Mouse (Mus musculus): ENCODE measurements around the gene Asphd1. TPM values are rescaled to one million over a fixed set of nuclear protein-coding genes. Genes with fewer than 3 reads are reported as not detected.

Gene Asphd1
- polyA plus RNA-seq, 1 experiment, result 1.4 TPM

DNA sequence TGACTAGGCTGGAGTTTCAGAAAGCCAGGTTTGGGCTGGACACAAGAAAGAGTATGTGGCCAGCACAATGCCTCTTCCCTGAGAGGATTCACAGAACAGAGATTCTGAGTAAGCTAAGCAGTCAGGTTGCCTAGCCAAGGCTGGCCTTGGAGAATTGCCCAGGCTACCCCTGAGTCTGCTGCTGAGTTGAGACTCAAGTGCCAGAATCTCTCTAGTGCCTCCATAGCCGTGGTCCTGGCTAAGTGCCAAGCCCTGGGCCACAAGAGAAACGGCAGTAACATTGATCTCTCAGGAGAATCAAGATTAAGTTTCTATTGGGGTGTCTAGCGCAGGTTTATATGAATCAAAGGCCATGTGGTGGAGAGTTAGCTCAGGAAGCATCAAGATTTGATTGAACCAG, 16.2 kb upstream of the Asphd1 start:
- H3K4me1 ChIP-seq (ENCODE audit: control insufficient read depth, insufficient read depth, low read length), result no peaks in the 10 kb centered on the region; the same call in 1 of the 2 replicates
- TF ChIP-seq CTCF (IDR thresholded peaks at IDR 0.05; ENCODE audit: control insufficient read depth, insufficient read depth, insufficient replicate concordance, low read depth, low read length) (no peak), POLR2A (IDR thresholded peaks at IDR 0.05; ENCODE audit: control insufficient read depth, low read depth, low read length) (no peak)
- no peak overlapping the region for H3K27ac ChIP-seq (ENCODE audit: control insufficient read depth, insufficient read depth, low read depth, low read length)
- H3K36me3 ChIP-seq (ENCODE audit: control insufficient read depth, insufficient read depth, low read length), result peaks cover 2% of the 10 kb centered on the region; the same call in 1 of the 2 replicates
- H3K27me3 ChIP-seq (ENCODE audit: control insufficient read depth, insufficient read depth, low read length), result no peaks in the 10 kb centered on the region
- H3K4me3 ChIP-seq (ENCODE audit: control insufficient read depth, low read depth, low read length), result no peak overlapping the region

DNA sequence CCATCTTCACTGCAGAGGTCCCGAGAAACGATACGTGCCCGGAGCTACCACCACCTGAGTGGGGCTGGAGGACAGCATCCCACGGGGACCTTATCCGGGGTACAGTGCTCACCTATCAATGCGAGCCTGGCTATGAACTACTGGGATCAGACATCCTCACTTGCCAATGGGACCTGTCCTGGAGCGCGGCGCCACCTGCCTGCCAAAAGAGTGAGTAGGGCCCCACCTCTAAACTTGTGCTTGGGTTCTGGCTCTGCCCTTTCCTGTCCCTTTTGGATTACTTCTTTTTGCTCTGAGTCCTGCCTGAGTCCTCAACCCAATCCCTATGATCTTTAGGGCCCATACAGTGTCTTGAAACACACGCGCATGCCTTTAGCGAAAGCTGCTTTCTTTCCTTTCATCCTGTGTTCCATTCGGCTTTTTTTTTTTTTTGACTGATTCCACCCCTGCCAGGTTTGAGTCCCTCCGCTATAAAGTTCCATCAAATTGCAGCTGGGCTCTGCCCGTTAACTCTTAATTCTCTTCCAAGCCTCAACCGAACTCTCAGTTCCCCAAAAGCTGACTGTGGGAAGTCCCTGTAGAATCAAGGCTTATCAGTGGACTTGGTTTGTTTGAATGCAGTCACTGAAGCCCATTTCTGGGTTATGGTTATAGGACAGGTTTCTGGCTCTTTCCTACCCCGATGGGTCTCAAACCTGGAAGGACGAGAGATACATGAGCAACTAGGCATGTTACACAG, 14.3 kb upstream of the Asphd1 start:
- H3K36me3 ChIP-seq (ENCODE audit: control insufficient read depth, insufficient read depth, low read length), result peaks cover 2% of the 10 kb centered on the region; the same call in 1 of the 2 replicates
- TF ChIP-seq CTCF (IDR thresholded peaks at IDR 0.05; ENCODE audit: control insufficient read depth, insufficient read depth, insufficient replicate concordance, low read depth, low read length) (peak; percentile 25; the same call in 1 of the 2 replicates), POLR2A (IDR thresholded peaks at IDR 0.05; ENCODE audit: control insufficient read depth, low read depth, low read length) (no peak)
- H3K27me3 ChIP-seq (ENCODE audit: control insufficient read depth, insufficient read depth, low read length), result no peaks in the 10 kb centered on the region
- H3K4me1 ChIP-seq (ENCODE audit: control insufficient read depth, insufficient read depth, low read length), result no peaks in the 10 kb centered on the region; the same call in 1 of the 2 replicates
- H3K4me3 ChIP-seq (ENCODE audit: control insufficient read depth, low read depth, low read length), result no peak overlapping the region
- H3K27ac ChIP-seq (ENCODE audit: control insufficient read depth, insufficient read depth, low read depth, low read length), result no peak overlapping the region

GRCm38 (mm10) chr7:126961965-126962364, 12.6 kb upstream of the Asphd1 start:
- Histone ChIP-seq H3K27ac (ENCODE audit: control insufficient read depth, insufficient read depth, low read depth, low read length) (no peak overlapping the region), H3K4me3 (ENCODE audit: control insufficient read depth, low read depth, low read length) (no peak overlapping the region), H3K4me1 (ENCODE audit: control insufficient read depth, insufficient read depth, low read length) (no peaks in the 10 kb centered on the region; the same call in 1 of the 2 replicates), H3K36me3 (ENCODE audit: control insufficient read depth, insufficient read depth, low read length) (peaks cover 3% of the 10 kb centered on the region), H3K27me3 (ENCODE audit: control insufficient read depth, insufficient read depth, low read length) (no peaks in the 10 kb centered on the region)
- TF ChIP-seq POLR2A (IDR thresholded peaks at IDR 0.05; ENCODE audit: control insufficient read depth, low read depth, low read length), result no peak

GRCm38 (mm10) chr7:126961095-126961494, 11.7 kb upstream of the Asphd1 start:
- H3K4me1 ChIP-seq (ENCODE audit: control insufficient read depth, insufficient read depth, low read length), result no peaks in the 10 kb centered on the region; the same call in 1 of the 2 replicates
- H3K27me3 ChIP-seq (ENCODE audit: control insufficient read depth, insufficient read depth, low read length), result no peaks in the 10 kb centered on the region
- no peak overlapping the region for H3K4me3 ChIP-seq (ENCODE audit: control insufficient read depth, low read depth, low read length)
- H3K36me3 ChIP-seq (ENCODE audit: control insufficient read depth, insufficient read depth, low read length), result peaks cover 3% of the 10 kb centered on the region
- no peak overlapping the region for H3K27ac ChIP-seq (ENCODE audit: control insufficient read depth, insufficient read depth, low read depth, low read length)
- TF ChIP-seq CTCF (IDR thresholded peaks at IDR 0.05; ENCODE audit: control insufficient read depth, insufficient read depth, insufficient replicate concordance, low read depth, low read length) (no peak), POLR2A (IDR thresholded peaks at IDR 0.05; ENCODE audit: control insufficient read depth, low read depth, low read length) (no peak)

- Histone ChIP-seq H3K4me1 (ENCODE audit: control insufficient read depth, insufficient read depth, low read length) (no peaks in the 10 kb centered on the region; the same call in 1 of the 2 replicates), H3K27ac (ENCODE audit: control insufficient read depth, insufficient read depth, low read depth, low read length) (no peak overlapping the region), H3K27me3 (ENCODE audit: control insufficient read depth, insufficient read depth, low read length) (no peaks in the 10 kb centered on the region), H3K4me3 (ENCODE audit: control insufficient read depth, low read depth, low read length) (no peak overlapping the region), H3K36me3 (ENCODE audit: control insufficient read depth, insufficient read depth, low read length) (peaks cover 3% of the 10 kb centered on the region)
- TF ChIP-seq CTCF (IDR thresholded peaks at IDR 0.05; ENCODE audit: control insufficient read depth, insufficient read depth, insufficient replicate concordance, low read depth, low read length) (no peak), POLR2A (IDR thresholded peaks at IDR 0.05; ENCODE audit: control insufficient read depth, low read depth, low read length) (no peak)
Observed at GRCm38 (mm10) chr7:126959780-126960179, 10.4 kb upstream of the Asphd1 start.

DNA sequence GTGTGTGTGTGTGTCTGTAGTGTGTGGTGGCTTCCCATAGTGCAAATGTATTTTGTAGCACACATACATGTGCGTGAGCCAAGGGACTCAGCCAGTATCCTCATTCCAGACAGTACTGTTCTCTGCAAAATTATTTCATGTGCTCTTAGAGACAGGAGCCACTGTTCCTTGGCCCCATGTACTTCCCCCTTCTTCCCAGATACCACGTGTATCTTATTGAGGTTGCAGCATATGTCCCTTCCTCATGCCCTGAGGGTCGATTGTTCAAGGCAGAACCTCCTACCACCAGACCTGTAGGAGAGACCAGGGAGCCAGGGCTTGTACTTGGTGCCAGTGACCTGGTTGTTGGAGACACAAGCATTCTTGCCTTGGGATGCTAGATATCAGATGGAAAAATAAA, 5.7 kb upstream of the Asphd1 start:
- Histone ChIP-seq H3K4me1 (ENCODE audit: control insufficient read depth, insufficient read depth, low read length) (peaks cover 8% of the 10 kb centered on the region), H3K4me3 (ENCODE audit: control insufficient read depth, low read depth, low read length) (no peak overlapping the region), H3K36me3 (ENCODE audit: control insufficient read depth, insufficient read depth, low read length) (peaks cover 1% of the 10 kb centered on the region), H3K27me3 (ENCODE audit: control insufficient read depth, insufficient read depth, low read length) (no peaks in the 10 kb centered on the region), H3K27ac (ENCODE audit: control insufficient read depth, insufficient read depth, low read depth, low read length) (no peak overlapping the region)
- no peak for TF ChIP-seq CTCF (IDR thresholded peaks at IDR 0.05; ENCODE audit: control insufficient read depth, insufficient read depth, insufficient replicate concordance, low read depth, low read length)
- TF ChIP-seq POLR2A (IDR thresholded peaks at IDR 0.05; ENCODE audit: control insufficient read depth, low read depth, low read length), result no peak

DNA sequence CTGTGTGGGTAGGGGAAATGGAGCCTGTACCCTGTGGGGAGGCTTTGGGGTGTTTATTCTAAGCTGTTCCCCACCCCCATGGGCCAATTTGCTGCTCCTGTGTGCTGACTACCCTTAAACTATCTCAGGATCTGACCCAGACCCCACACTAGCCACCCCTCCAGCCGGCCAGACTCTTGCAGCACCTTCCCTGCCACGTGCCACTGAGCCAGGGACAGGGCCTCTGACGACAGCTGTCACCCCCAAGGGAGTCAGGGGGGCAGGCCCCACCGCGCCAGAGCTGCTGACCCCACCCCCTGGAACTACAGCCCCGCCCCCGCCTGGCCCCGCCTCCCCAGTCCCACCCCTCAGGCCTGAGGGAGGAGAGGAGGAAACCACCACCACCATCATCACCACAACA, 3.3 kb upstream of the Asphd1 start:
- Histone ChIP-seq H3K27ac (ENCODE audit: control insufficient read depth, insufficient read depth, low read depth, low read length) (no peak overlapping the region), H3K27me3 (ENCODE audit: control insufficient read depth, insufficient read depth, low read length) (no peaks in the 10 kb centered on the region), H3K4me1 (ENCODE audit: control insufficient read depth, insufficient read depth, low read length) (peaks cover 29% of the 10 kb centered on the region), H3K36me3 (ENCODE audit: control insufficient read depth, insufficient read depth, low read length) (no peaks in the 10 kb centered on the region; the same call in none of the 2 replicates), H3K4me3 (ENCODE audit: control insufficient read depth, low read depth, low read length) (no peak overlapping the region)
- TF ChIP-seq POLR2A (IDR thresholded peaks at IDR 0.05; ENCODE audit: control insufficient read depth, low read depth, low read length) (no peak), CTCF (IDR thresholded peaks at IDR 0.05; ENCODE audit: control insufficient read depth, insufficient read depth, insufficient replicate concordance, low read depth, low read length) (no peak)
